Mouse (Mus musculus) brown adipose tissue, adult 24 weeks (tissue): ENCODE data around the gene Gpr165. TPM values are rescaled to one million over a fixed set of nuclear protein-coding genes. Genes with fewer than 3 reads are reported as not detected.

Experiments used
- H3K27ac ChIP-seq: fragments of 200-500 bp; replicated peaks from 2 replicates; pipeline ENCODE4 v1.5.1; 2012; ENCODE audit warnings: low read depth, mild to moderate bottlenecking, low read length
- H3K4me1 ChIP-seq: fragments of 200-500 bp; 2 replicates; pipeline ENCODE4 v1.6.1; 2012; ENCODE audit warnings: low read length, mixed read lengths; ENCODE audit not compliant: control insufficient read depth, insufficient read depth, insufficient read length
- H3K4me3 ChIP-seq: fragments of 200-500 bp; 2 replicates; pipeline ENCODE4 v1.5.1; 2012; ENCODE audit warnings: low read depth, mild to moderate bottlenecking, low read length, moderate library complexity; ENCODE audit not compliant: insufficient read depth
- polyA plus RNA-seq: library from polyadenylated mRNA; stranded (reverse); fragments of >200 nt; gene quantifications from 2 replicates; pipeline ENCODE4 v1.2.4, GENCODE M21; 2012; ENCODE audit not compliant: missing spikeins, insufficient read depth, insufficient read length

Gene Gpr165
- polyA plus RNA-seq: not detected in 2 replicates

DNA sequence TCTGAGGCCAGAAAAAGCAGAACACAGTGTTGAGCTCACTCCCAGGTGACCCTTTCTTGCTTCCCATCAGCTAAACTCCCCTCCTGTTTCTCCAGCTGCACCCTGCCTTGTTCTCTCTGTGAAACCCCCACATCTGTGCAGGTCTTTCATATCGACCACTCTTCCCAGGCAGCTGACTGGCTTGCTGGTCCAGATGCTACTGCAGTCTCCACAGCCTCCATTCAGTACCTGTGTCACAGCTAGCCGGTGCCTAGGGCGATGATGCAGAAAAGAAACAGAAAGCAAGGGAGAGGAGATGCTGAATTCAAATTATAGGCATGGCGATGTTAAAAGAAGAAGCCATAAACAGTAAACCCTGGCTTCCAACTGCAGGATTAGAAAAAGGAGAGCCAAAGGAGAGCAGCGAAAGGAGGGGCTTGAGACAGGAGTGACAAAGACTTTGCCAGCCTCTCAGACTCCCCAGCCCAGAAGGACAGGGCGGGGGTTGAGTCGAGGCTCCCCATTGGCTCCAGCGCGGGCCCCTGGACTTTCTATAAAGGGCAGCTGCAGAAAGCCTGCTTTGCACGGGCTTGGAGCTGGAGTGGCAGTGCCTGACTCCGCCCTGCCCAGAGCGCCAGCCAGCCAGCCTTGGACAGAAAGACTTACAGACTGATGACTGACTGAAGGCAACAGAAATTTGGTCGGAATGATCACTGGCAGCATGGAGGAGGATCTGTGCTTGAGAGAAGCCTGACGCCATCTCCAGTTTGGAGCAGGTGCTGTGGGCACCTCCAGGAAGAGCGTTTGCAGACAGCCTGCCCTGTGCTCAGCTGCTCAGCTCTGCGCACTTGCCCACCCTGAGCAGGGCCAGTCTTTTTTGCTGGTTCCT is at the start of gene Gpr165:
Gene Gpr165, plus strand, starts transcription at position 535 of the 868 bp plus-strand sequence.
- H3K4me1 ChIP-seq: no peaks in the 10 kb centered on the region
- no peak within 1 kb of the TSS for H3K27ac ChIP-seq
- peak within 1 kb of the TSS; percentile 14; the same call in 1 of the 2 replicates for H3K4me3 ChIP-seq

DNA sequence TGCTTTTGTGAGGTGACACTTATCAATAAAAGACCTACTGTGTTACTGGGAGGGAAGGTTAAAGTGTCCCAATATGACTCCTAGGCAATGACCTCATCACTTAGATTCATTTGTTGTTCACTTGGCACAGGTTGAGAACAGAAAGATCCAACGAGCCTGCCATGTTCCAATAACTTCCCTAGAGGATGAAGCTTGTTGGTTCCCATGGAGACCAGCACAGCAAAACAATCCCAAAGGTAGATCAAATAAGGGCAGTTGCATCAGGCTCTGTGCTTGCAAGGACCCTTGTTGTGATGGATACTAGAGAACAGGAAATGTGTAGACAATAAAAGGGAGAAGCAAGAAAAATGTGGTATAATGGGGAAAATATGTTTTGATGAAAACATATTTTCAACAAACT is 38.4 kb upstream of the Gpr165 start:
- H3K4me1 ChIP-seq: no peaks in the 10 kb centered on the region
- no peak overlapping the region for H3K27ac ChIP-seq
- no peak overlapping the region for H3K4me3 ChIP-seq
